Mouse (Mus musculus) embryonic facial prominence, embryonic 14.5 days (tissue): ENCODE data around the gene Dnajc21. TPM values are rescaled to one million over a fixed set of nuclear protein-coding genes. Genes with fewer than 3 reads are reported as not detected.
"Not testable (repeated sequence)": the region's sequence is repeated elsewhere in the genome, so short reads cannot be mapped to it uniquely, and the experiment has no call there.

Source experiments
- ATAC-seq: fragments of 200-750 bp; cut with Nextera tagmentation; 2 replicates; pipeline ENCODE4 v1.8.0; 2017; ENCODE audit warnings: low read depth, moderate number of reproducible peaks, moderate TSS enrichment
- DNase-seq: peaks from one replicate; pipeline ENCODE4 v3.0.0-alpha.2; 2015; ENCODE audit warnings: low spot score
- H3K27ac ChIP-seq: fragments of 300-500 bp; sonication (generic); replicated peaks from 2 replicates; pipeline ENCODE4 v1.5.1; 2014; ENCODE audit warnings: low read depth, mild to moderate bottlenecking, low read length, moderate library complexity
- H3K27me3 ChIP-seq: fragments of 300-500 bp; sonication (generic); replicated peaks from 2 replicates; pipeline ENCODE4 v1.6.1; 2014; ENCODE audit warnings: low read length; ENCODE audit not compliant: control insufficient read depth, insufficient read depth
- H3K36me3 ChIP-seq: fragments of 300-500 bp; sonication (generic); 2 replicates; pipeline ENCODE4 v1.6.1; 2014; ENCODE audit warnings: low read length, mixed read lengths; ENCODE audit not compliant: control insufficient read depth, insufficient read depth
- H3K4me1 ChIP-seq: fragments of 300-500 bp; sonication (generic); 2 replicates; pipeline ENCODE4 v1.6.1; 2014; ENCODE audit warnings: antibody characterized with exemption, low read length; ENCODE audit not compliant: control insufficient read depth, insufficient read depth
- H3K4me2 ChIP-seq: fragments of 300-500 bp; sonication (generic); 2 replicates; pipeline ENCODE4 v1.6.1; 2014; ENCODE audit warnings: low read depth, mild to moderate bottlenecking, low read length, moderate library complexity, mixed read lengths
- H3K4me3 ChIP-seq: fragments of 300-500 bp; sonication (generic); 2 replicates; pipeline ENCODE4 v1.5.1; 2014; ENCODE audit warnings: low read depth, mild to moderate bottlenecking, low read length
- H3K9ac ChIP-seq: fragments of 300-500 bp; sonication (generic); 2 replicates; pipeline ENCODE4 v1.6.1; 2014; ENCODE audit warnings: low read depth, mild to moderate bottlenecking, low read length, moderate library complexity, mixed read lengths
- H3K9me3 ChIP-seq: fragments of 300-500 bp; sonication (generic); 2 replicates; pipeline ENCODE4 v1.6.1; 2016; ENCODE audit warnings: low read length; ENCODE audit not compliant: control insufficient read depth
- WGBS: fragments of 180-500 bp; shearing (Covaris S2); extraction: QIAGEN DNeasy Blood & Tissue Kit; methylation state at CpG from one replicate; pipeline ENCODE4 v1.1.7; 2014; 5-methylcytosine and 5-hydroxymethylcytosine counted together
- polyA plus RNA-seq: library from polyadenylated mRNA; unstranded; fragments of >200 nt; fragmentation: Nextera tagmentation; extraction: Ambion mirVana; gene quantifications from 2 replicates; pipeline ENCODE4 v1.2.1, GENCODE M21; 2014

The Dnajc21 gene
- 13.6 and 15.9 TPM in 2 replicates for polyA plus RNA-seq

- peaks cover 13% of the 10 kb centered on the region for H3K36me3 ChIP-seq
- ATAC-seq, result peak; percentile 96
- H3K4me3 ChIP-seq, result peak within 1 kb of the TSS; percentile 88
- peak within 1 kb of the TSS; percentile 85 for H3K4me2 ChIP-seq
- H3K9ac ChIP-seq, result peak within 1 kb of the TSS; percentile 88
- H3K9me3 ChIP-seq, result no peaks in the 10 kb centered on the region
- WGBS, result 0% methylated on average over 6 of the region's 87 CpGs
- peak within 1 kb of the TSS; percentile 74 for H3K27ac ChIP-seq
- peak; percentile 89 for DNase-seq
- no peaks in the 10 kb centered on the region for H3K27me3 ChIP-seq
- peaks cover 8% of the 10 kb centered on the region for H3K4me1 ChIP-seq
Observed at GRCm38 (mm10) chr15:10470151-10470831, at the start of gene Dnajc21. Gene Dnajc21, minus strand, starts transcription at chr15:10470516.

DNA sequence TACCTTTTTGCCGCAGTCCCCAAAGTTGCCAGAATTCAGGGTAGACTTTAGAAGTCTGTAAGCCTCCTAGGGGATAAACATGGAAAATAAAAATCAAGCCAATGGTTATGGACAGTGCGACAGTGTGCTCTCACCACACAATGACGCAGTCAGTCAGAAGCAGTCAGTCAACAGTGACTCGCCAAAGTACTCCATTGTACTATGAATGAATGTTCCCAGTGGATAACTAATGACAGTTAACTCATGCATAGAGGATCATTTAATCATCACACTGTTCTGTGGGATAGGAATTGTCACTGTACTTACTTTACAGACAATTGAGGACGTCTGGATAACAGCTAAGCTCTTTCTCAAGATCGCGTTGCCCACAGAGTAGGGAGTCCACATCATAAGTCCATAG is 44.9 kb upstream of the Dnajc21 start:
- Histone ChIP-seq H3K27ac (no peak overlapping the region), H3K4me1 (no peaks in the 10 kb centered on the region), H3K4me3 (no peak overlapping the region), H3K27me3 (no peaks in the 10 kb centered on the region), H3K4me2 (no peak overlapping the region), H3K9me3 (no peaks in the 10 kb centered on the region), H3K36me3 (no peaks in the 10 kb centered on the region), H3K9ac (no peak overlapping the region)
- 84% methylated on average over 7 of the region's 7 CpGs for WGBS
- no peak for ATAC-seq
- no peak for DNase-seq

- H3K9ac ChIP-seq, result no peak overlapping the region
- no peak overlapping the region for H3K4me3 ChIP-seq
- H3K36me3 ChIP-seq, result no peaks in the 10 kb centered on the region
- no peaks in the 10 kb centered on the region for H3K9me3 ChIP-seq
- WGBS, result 29% methylated on average over 11 of the region's 11 CpGs
- ATAC-seq, result no peak
- H3K4me2 ChIP-seq, result peak overlapping the region; percentile 32
- no peak overlapping the region for H3K27ac ChIP-seq
- DNase-seq, result peak; percentile 33
- H3K27me3 ChIP-seq, result no peaks in the 10 kb centered on the region
- peaks cover 8% of the 10 kb centered on the region; the same call in 1 of the 2 replicates for H3K4me1 ChIP-seq
Observed at GRCm38 (mm10) chr15:10506099-10506498, 35.8 kb upstream of the Dnajc21 start.

DNA sequence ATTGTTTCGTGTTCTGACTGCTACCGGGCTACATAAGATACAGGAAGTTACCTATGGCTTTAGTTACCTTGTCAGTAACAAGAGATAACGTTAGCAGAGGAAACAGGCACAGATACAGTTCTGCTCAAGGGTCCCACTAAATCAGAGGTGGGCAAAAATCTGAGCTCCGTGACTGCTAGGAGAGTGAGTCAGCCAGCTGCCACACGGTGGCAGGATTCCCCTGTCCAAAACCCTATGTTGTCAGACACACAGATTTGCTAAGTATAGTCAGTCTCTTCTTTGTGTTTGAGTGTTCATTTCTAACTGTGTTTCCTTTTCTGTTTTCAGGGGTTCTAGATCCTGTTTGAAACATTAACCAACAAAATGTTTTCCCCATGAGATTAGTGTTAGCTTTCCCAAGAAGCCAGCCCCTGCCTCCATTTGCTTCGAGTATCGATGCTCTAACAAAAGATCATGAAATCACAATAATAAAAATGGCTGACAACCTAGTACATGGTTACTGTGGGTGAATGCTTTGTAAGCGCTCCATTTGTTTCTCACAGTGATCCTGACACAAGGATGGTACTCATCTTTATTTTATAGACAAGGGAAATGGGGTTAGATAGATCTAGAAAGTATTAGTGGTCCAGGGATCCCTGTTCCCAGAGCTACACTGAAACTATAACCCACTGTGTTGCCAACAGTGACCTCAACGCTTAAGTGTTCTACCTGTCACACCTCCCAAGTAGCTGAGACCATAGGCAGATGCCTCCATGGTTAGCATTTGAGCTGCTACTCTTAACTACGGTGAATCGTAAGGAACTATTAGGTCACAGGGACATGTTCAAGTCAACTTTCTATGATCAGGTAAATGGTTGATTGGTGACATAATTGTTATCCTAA is 30.8 kb upstream of the Dnajc21 start:
- DNase-seq (peak; percentile 81), ATAC-seq (peak; percentile 86)
- no peaks in the 10 kb centered on the region for H3K9me3 ChIP-seq
- H3K36me3 ChIP-seq, result peaks cover 2% of the 10 kb centered on the region; the same call in 1 of the 2 replicates
- 54% methylated on average over 11 of the region's 11 CpGs for WGBS
- no peak overlapping the region for H3K9ac ChIP-seq
- no peak overlapping the region for H3K4me2 ChIP-seq
- peaks cover 1% of the 10 kb centered on the region; the same call in 1 of the 2 replicates for H3K4me1 ChIP-seq
- H3K27ac ChIP-seq, result no peak overlapping the region
- H3K27me3 ChIP-seq, result no peaks in the 10 kb centered on the region
- H3K4me3 ChIP-seq, result no peak overlapping the region

DNA sequence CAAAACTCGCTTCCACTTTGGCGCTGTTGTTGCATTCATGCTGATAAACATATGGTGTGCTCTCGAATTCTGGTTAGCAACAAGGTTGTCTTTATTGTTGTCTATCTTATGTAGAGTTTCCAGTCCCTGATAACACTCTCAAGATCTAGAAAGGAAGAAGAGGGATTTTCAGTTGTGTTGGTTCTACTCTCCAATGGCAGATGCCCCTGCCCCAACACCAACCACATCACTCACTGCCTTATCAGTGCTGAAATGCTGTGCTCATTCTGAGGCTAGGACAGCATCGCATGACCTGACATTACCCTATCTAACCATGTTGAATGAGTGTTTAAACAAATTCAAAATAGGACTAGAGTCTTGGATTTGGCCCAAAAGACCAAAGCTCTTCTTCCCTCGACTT is 29.7 kb upstream of the Dnajc21 start:
- H3K9me3 ChIP-seq, result no peaks in the 10 kb centered on the region
- H3K27me3 ChIP-seq, result no peaks in the 10 kb centered on the region
- peaks cover 6% of the 10 kb centered on the region; the same call in 1 of the 2 replicates for H3K36me3 ChIP-seq
- H3K4me2 ChIP-seq, result no peak overlapping the region
- no peaks in the 10 kb centered on the region for H3K4me1 ChIP-seq
- no peak overlapping the region for H3K27ac ChIP-seq
- ATAC-seq (no peak), DNase-seq (no peak)
- H3K4me3 ChIP-seq, result no peak overlapping the region
- H3K9ac ChIP-seq, result no peak overlapping the region
- WGBS, result 88% methylated on average over 5 of the region's 5 CpGs

- Histone ChIP-seq H3K27me3 (no peaks in the 10 kb centered on the region), H3K9me3 (no peaks in the 10 kb centered on the region), H3K4me2 (no peak overlapping the region), H3K4me3 (no peak overlapping the region), H3K36me3 (peaks cover 6% of the 10 kb centered on the region; the same call in 1 of the 2 replicates), H3K4me1 (no peaks in the 10 kb centered on the region), H3K27ac (no peak overlapping the region), H3K9ac (no peak overlapping the region)
- no peak for ATAC-seq
- DNase-seq, result no peak
- WGBS, result 82% methylated on average over 5 of the region's 5 CpGs
Observed at GRCm38 (mm10) chr15:10499593-10499992, 29.3 kb upstream of the Dnajc21 start.

- not testable (repeated sequence) for ATAC-seq
- WGBS, result 89% methylated on average over 1 of the region's 1 CpGs
- H3K36me3 ChIP-seq, result peaks cover 24% of the 10 kb centered on the region
Observed at GRCm38 (mm10) chr15:10496696-10497095, 26.4 kb upstream of the Dnajc21 start.

DNA sequence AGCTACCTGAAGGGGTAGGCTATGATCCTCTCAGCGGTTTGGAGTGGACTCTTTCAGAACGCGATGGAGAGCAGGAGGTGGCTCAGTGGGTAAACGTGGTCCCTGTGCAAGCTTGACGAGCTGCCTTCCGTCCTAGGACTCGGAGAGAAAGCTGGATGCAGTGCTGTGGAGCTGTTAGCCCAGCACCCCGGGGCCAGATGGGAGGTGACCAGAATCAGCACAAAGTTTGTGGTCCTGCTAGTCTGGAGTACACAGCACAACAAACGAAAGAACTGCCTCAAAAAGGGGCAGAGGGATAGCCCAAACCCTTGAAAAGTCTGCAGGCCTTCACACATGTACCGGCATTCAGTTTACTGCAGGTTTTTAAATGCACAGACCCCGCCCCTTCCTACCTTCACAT is 25.6 kb upstream of the Dnajc21 start:
- Histone ChIP-seq H3K27me3 (no peaks in the 10 kb centered on the region), H3K36me3 (peaks cover 24% of the 10 kb centered on the region), H3K4me1 (no peaks in the 10 kb centered on the region), H3K27ac (no peak overlapping the region), H3K9ac (no peak overlapping the region), H3K9me3 (no peaks in the 10 kb centered on the region), H3K4me2 (no peak overlapping the region), H3K4me3 (no peak overlapping the region)
- no peak for ATAC-seq
- WGBS, result 93% methylated on average over 11 of the region's 11 CpGs
- no peak for DNase-seq

More at GRCm38 (mm10) chr15:10496696-10497095, 26.4 kb upstream of the Dnajc21 start:
- not testable (repeated sequence) for H3K9me3 ChIP-seq, DNase-seq, H3K27ac ChIP-seq, H3K4me2 ChIP-seq, H3K9ac ChIP-seq, H3K4me1 ChIP-seq, H3K4me3 ChIP-seq, H3K27me3 ChIP-seq
